Mouse (Mus musculus): ENCODE results near the gene Csf2. TPM values are rescaled to one million over a fixed set of nuclear protein-coding genes. Genes with fewer than 3 reads are reported as not detected.

Csf2 gene
- polyA plus RNA-seq, 1 experiment from 2014 or later: not detected

GRCm38 (mm10) chr11:54263405-54264031 is 14.1 kb upstream of the Csf2 start:
- Histone ChIP-seq H3K9me3 (replicated peaks) (no peaks in the 10 kb centered on the region), H3K4me1 (no peaks in the 10 kb centered on the region), H3K27me3 (ENCODE audit: low read depth, poor library complexity, severe bottlenecking) (no peaks in the 10 kb centered on the region), H3K36me3 (no peaks in the 10 kb centered on the region), H3K27ac (replicated peaks) (no peak overlapping the region), H3K4me3 (no peak overlapping the region)
- WGBS: 7% methylated on average over 1 of the region's 1 CpGs
- no peak for DNase-seq (ENCODE audit: low spot score)

- WGBS: 43% methylated on average over 3 of the region's 3 CpGs
- Histone ChIP-seq H3K9me3 (replicated peaks) (no peaks in the 10 kb centered on the region), H3K27me3 (ENCODE audit: low read depth, poor library complexity, severe bottlenecking) (peaks cover 10% of the 10 kb centered on the region), H3K4me3 (no peak overlapping the region), H3K27ac (replicated peaks) (peak overlapping the region; percentile 29), H3K4me1 (peaks cover 11% of the 10 kb centered on the region), H3K36me3 (no peaks in the 10 kb centered on the region)
- peak; percentile 79 for DNase-seq (ENCODE audit: low spot score)
Observed at GRCm38 (mm10) chr11:54256624-54257376, 7.3 kb upstream of the Csf2 start.

GRCm38 (mm10) chr11:54254114-54254513 is 4.6 kb upstream of the Csf2 start:
- no peak for DNase-seq (ENCODE audit: low spot score)
- H3K9me3 ChIP-seq (replicated peaks): no peaks in the 10 kb centered on the region
- no peak overlapping the region for H3K27ac ChIP-seq (replicated peaks)
- H3K4me1 ChIP-seq: peaks cover 11% of the 10 kb centered on the region
- no peak overlapping the region for H3K4me3 ChIP-seq
- no peaks in the 10 kb centered on the region for H3K36me3 ChIP-seq
- 55% methylated on average over 4 of the region's 4 CpGs for WGBS
- peaks cover 10% of the 10 kb centered on the region for H3K27me3 ChIP-seq (ENCODE audit: low read depth, poor library complexity, severe bottlenecking)

GRCm38 (mm10) chr11:54250575-54250974 is 1.1 kb upstream of the Csf2 start:
- DNase-seq (ENCODE audit: low spot score): no peak
- Histone ChIP-seq H3K27me3 (ENCODE audit: low read depth, poor library complexity, severe bottlenecking) (peaks cover 6% of the 10 kb centered on the region), H3K36me3 (no peaks in the 10 kb centered on the region), H3K4me3 (no peak overlapping the region), H3K9me3 (replicated peaks) (no peaks in the 10 kb centered on the region), H3K27ac (replicated peaks) (no peak overlapping the region), H3K4me1 (no peaks in the 10 kb centered on the region)
- 87% methylated on average over 11 of the region's 11 CpGs for WGBS

- H3K9me3 ChIP-seq (replicated peaks): no peaks in the 10 kb centered on the region
- WGBS: 90% methylated on average over 3 of the region's 3 CpGs
- H3K36me3 ChIP-seq: no peaks in the 10 kb centered on the region
- no peaks in the 10 kb centered on the region for H3K4me1 ChIP-seq
- DNase-seq (ENCODE audit: low spot score): no peak
- no peak overlapping the region for H3K4me3 ChIP-seq
- no peak overlapping the region for H3K27ac ChIP-seq (replicated peaks)
- no peaks in the 10 kb centered on the region for H3K27me3 ChIP-seq (ENCODE audit: low read depth, poor library complexity, severe bottlenecking)
Observed at GRCm38 (mm10) chr11:54249748-54250147, 281 bp upstream of the Csf2 start.

GRCm38 (mm10) chr11:54247251-54247950 is 2.1 kb downstream of the Csf2 start:
- 88% methylated on average over 10 of the region's 10 CpGs for WGBS
- no peak overlapping the region for H3K27ac ChIP-seq (replicated peaks)
- no peaks in the 10 kb centered on the region for H3K36me3 ChIP-seq
- H3K27me3 ChIP-seq (ENCODE audit: low read depth, poor library complexity, severe bottlenecking): no peaks in the 10 kb centered on the region
- H3K4me3 ChIP-seq: no peak overlapping the region
- no peaks in the 10 kb centered on the region for H3K9me3 ChIP-seq (replicated peaks)
- H3K4me1 ChIP-seq: no peaks in the 10 kb centered on the region
- no peak for DNase-seq (ENCODE audit: low spot score)

GRCm38 (mm10) chr11:54244465-54244864 is 5.0 kb downstream of the Csf2 start:
- Histone ChIP-seq H3K4me1 (no peaks in the 10 kb centered on the region), H3K27me3 (ENCODE audit: low read depth, poor library complexity, severe bottlenecking) (no peaks in the 10 kb centered on the region), H3K4me3 (no peak overlapping the region), H3K9me3 (replicated peaks) (no peaks in the 10 kb centered on the region), H3K27ac (replicated peaks) (no peak overlapping the region), H3K36me3 (no peaks in the 10 kb centered on the region)
- 79% methylated on average over 6 of the region's 6 CpGs for WGBS
- DNase-seq (ENCODE audit: low spot score): no peak

- no peaks in the 10 kb centered on the region for H3K27me3 ChIP-seq (ENCODE audit: low read depth, poor library complexity, severe bottlenecking)
- no peak for DNase-seq (ENCODE audit: low spot score)
- H3K27ac ChIP-seq (replicated peaks): no peak overlapping the region
- WGBS: 87% methylated on average over 3 of the region's 3 CpGs
- no peaks in the 10 kb centered on the region for H3K4me1 ChIP-seq
- H3K36me3 ChIP-seq: no peaks in the 10 kb centered on the region
- H3K9me3 ChIP-seq (replicated peaks): no peaks in the 10 kb centered on the region
- no peak overlapping the region for H3K4me3 ChIP-seq
Observed at GRCm38 (mm10) chr11:54242494-54242893, 7.0 kb downstream of the Csf2 start.

GRCm38 (mm10) chr11:54236939-54237338 is 12.5 kb downstream of the Csf2 start:
- H3K4me1 ChIP-seq: no peaks in the 10 kb centered on the region
- 75% methylated on average over 2 of the region's 2 CpGs for WGBS
- H3K4me3 ChIP-seq: no peak overlapping the region
- no peak overlapping the region for H3K27ac ChIP-seq (replicated peaks)
- no peaks in the 10 kb centered on the region for H3K36me3 ChIP-seq
- no peaks in the 10 kb centered on the region for H3K27me3 ChIP-seq (ENCODE audit: low read depth, poor library complexity, severe bottlenecking)
- DNase-seq (ENCODE audit: low spot score): no peak
- no peaks in the 10 kb centered on the region for H3K9me3 ChIP-seq (replicated peaks)

- Histone ChIP-seq H3K27ac (replicated peaks) (no peak overlapping the region), H3K36me3 (no peaks in the 10 kb centered on the region), H3K27me3 (ENCODE audit: low read depth, poor library complexity, severe bottlenecking) (no peaks in the 10 kb centered on the region), H3K4me3 (no peak overlapping the region), H3K9me3 (replicated peaks) (no peaks in the 10 kb centered on the region), H3K4me1 (no peaks in the 10 kb centered on the region)
- WGBS: 92% methylated on average over 2 of the region's 2 CpGs
- no peak for DNase-seq (ENCODE audit: low spot score)
Observed at GRCm38 (mm10) chr11:54227478-54227877, 22.0 kb downstream of the Csf2 start.

- DNase-seq (ENCODE audit: low spot score): no peak
- no peaks in the 10 kb centered on the region for H3K36me3 ChIP-seq
- no peak overlapping the region for H3K4me3 ChIP-seq
- no peaks in the 10 kb centered on the region for H3K27me3 ChIP-seq (ENCODE audit: low read depth, poor library complexity, severe bottlenecking)
- no peaks in the 10 kb centered on the region for H3K9me3 ChIP-seq (replicated peaks)
- WGBS: 90% methylated on average over 5 of the region's 5 CpGs
- no peak overlapping the region for H3K27ac ChIP-seq (replicated peaks)
- H3K4me1 ChIP-seq: no peaks in the 10 kb centered on the region
Observed at GRCm38 (mm10) chr11:54224475-54224986, 24.9 kb downstream of the Csf2 start.

GRCm38 (mm10) chr11:54223637-54224474 is 25.6 kb downstream of the Csf2 start:
- Histone ChIP-seq H3K27me3 (ENCODE audit: low read depth, poor library complexity, severe bottlenecking) (no peaks in the 10 kb centered on the region), H3K27ac (replicated peaks) (no peak overlapping the region), H3K4me1 (no peaks in the 10 kb centered on the region), H3K4me3 (no peak overlapping the region), H3K36me3 (no peaks in the 10 kb centered on the region), H3K9me3 (replicated peaks) (no peaks in the 10 kb centered on the region)
- WGBS: 83% methylated on average over 9 of the region's 9 CpGs
- no peak for DNase-seq (ENCODE audit: low spot score)
